Mouse (Mus musculus): ENCODE results near the gene Slc9a7.
A peak's percentile ranks its signal among the peaks of the same experiment; 100 is the strongest.

Gene Slc9a7

GRCm38 (mm10) chrX:20291282-20292039 lies at the start of gene Slc9a7:
Gene Slc9a7 (minus strand): TSS chrX:20291807.
- peak; percentile 35 to 60 for DNase-seq (ENCODE audit: low spot score in 2 of 2)

DNA sequence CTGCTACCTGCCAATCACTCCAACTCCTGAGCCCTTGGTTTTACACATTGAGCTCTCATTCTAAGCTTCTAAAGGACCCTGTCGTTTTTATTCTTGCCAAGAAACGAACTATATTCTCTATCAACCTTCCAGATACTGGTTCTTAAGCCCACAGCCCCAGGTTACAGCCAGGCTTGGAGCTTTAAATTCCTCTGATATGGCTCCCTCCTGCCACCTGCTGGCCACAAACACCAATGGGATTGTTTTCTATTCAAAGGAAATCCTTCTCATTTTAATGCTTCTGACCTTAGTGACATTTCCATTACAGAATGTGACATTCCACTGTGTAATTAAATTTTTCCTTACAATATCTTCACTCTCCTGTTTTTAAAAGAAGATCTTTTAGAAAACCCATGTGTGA lies 44.1 kb upstream of the Slc9a7 start:
- DNase-seq (ENCODE audit: low spot score in 2 of 2): no peak

DNA sequence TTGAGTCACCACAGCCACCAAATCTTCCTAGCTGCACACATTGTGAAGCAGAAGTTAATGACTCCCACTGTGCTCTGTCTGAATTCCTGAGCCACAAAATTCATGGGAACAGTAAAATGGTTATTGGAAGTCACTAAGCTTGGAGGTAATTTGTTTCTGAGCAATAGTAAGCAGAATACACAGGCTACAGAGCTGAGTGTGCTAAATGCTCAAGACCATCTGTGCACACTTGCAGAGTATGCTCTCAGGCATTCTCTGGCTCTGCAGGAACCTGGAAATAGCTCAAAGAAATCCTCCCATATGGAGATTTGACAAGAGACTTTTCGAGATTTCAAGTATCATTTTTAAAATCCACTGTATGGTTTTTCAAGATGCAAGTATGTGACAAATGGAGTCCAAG lies 41.1 kb upstream of the Slc9a7 start:
- DNase-seq (ENCODE audit: low spot score in 2 of 2): no peak

GRCm38 (mm10) chrX:20307215-20307614 lies 15.6 kb upstream of the Slc9a7 start:
- no peak for DNase-seq (ENCODE audit: low spot score in 2 of 2)

DNA sequence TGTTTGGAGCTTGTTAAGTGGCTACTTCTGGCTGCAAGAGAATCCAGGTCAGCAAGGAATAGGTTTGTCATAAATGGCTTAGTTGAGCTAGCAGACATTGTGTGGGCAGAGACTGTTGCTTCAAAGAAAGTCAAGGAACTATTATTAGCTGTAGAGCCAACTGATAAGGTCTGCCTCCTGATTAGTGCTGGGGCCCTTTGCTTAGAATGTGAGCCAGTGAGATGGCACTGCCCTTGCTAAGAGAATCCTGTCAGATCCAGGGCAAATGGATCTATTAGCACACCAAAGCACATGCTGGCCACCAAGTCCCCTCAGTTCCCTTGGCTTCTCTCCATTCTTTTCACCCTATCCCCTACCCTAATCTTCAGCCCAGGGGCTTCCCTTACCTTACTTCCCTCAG lies 14.3 kb upstream of the Slc9a7 start:
- DNase-seq (ENCODE audit: low spot score in 2 of 2): no peak

DNA sequence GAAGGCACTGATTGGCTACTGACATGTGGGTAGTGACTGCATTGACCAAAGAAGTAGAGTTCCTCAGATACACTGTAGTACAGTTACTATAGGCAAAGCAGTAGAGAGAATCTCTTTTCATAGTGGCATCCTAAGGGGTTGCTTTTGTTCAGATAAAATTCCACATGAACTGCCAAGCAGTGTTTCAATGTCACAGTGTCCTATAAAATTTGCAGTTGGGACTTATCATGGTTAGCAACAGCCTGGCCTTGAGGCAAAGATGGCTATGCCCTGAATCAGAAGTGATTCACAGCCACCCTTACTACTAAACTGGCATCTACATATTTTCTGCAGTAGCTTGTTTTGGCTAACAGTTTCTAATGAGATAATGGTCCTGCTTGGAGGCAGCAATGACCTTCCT lies 11.7 kb upstream of the Slc9a7 start:
- no peak for DNase-seq (ENCODE audit: low spot score in 2 of 2)

GRCm38 (mm10) chrX:20292040-20292417 lies 422 bp upstream of the Slc9a7 start:
- no peak for DNase-seq (ENCODE audit: low spot score in 2 of 2)

- no peak for DNase-seq (ENCODE audit: low spot score in 2 of 2)
These were observed 892 bp downstream of the Slc9a7 start for GRCm38 (mm10) chrX:20290715-20291114.

- DNase-seq (ENCODE audit: low spot score in 2 of 2): no peak
These were observed 2.9 kb downstream of the Slc9a7 start for GRCm38 (mm10) chrX:20288674-20289073.

GRCm38 (mm10) chrX:20286254-20286653 lies 5.4 kb downstream of the Slc9a7 start:
- no peak for DNase-seq (ENCODE audit: low spot score in 2 of 2)

GRCm38 (mm10) chrX:20279424-20279823 lies 12.2 kb downstream of the Slc9a7 start:
- DNase-seq (ENCODE audit: low spot score in 2 of 2): no peak

DNA sequence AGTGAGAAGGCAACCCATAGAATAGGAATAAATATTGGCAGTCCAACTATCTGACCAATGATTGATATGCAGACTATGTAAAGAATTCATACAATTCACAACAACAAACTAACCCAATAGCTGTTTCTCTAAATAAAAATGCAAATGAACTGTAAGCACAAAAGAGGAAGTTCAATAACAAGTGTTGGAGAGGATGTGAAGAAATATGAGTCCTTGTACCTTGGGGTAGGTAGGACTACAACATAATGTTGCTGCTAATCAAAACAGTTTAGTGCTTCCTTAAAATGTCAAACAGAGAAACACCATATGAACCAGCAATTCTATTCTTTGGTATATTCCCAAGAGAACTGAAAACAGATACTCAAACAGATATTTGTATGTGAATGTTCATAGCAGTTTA lies 17.8 kb downstream of the Slc9a7 start:
- no peak for DNase-seq (ENCODE audit: low spot score in 2 of 2)

- no peak for DNase-seq (ENCODE audit: low spot score in 2 of 2)
These were observed 19.6 kb downstream of the Slc9a7 start for GRCm38 (mm10) chrX:20271980-20272379.

- no peak for DNase-seq (ENCODE audit: low spot score in 2 of 2)
These were observed 21.6 kb downstream of the Slc9a7 start for GRCm38 (mm10) chrX:20269980-20270379.

GRCm38 (mm10) chrX:20264370-20264769 lies 27.2 kb downstream of the Slc9a7 start:
- DNase-seq (ENCODE audit: low spot score in 2 of 2): no peak

DNA sequence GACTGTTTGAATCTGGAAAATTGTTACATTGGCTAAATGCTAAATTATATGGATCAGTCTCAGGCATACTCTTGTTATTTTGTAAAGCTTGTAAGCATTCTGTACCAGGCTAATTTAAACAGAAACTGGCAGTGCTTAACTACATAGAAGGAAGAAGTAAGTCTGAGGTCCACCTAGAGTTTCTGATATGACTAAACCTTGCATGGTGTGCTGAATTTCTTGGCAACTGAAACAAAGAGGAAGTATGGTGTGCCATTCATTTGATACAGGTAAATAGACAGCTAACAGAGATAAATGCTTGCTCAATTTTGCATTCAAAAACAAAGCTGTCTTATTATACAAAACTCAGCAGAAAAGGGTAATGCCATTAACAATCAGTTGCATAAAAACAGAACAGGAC lies 63.5 kb downstream of the Slc9a7 start:
- DNase-seq (ENCODE audit: low spot score in 2 of 2): no peak

- DNase-seq (ENCODE audit: low spot score in 2 of 2): no peak
These were observed 70.1 kb downstream of the Slc9a7 start for GRCm38 (mm10) chrX:20221486-20221885.

GRCm38 (mm10) chrX:20185616-20186015 lies 106.0 kb downstream of the Slc9a7 start:
- no peak for DNase-seq (ENCODE audit: low spot score in 2 of 2)

DNA sequence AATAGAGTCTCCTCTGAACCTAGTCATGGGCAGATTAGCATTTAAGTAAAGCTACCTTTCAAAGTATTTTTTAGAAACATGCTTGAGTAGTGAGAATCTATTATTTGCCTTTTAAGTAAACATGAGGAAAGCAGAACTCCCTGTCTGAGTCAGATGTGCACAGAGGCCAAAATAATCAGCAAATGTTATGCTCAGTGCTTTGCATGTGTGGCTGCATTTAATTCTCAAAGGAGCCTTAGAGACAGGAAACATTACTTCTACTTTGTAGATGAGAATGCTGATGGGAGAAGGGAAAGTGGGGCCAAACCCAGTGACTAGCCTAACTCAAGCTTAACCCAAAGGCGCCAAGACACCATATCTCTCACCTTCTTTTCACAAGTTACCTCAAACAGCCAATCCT lies 114.8 kb downstream of the Slc9a7 start:
- DNase-seq (ENCODE audit: low spot score in 2 of 2): no peak

DNA sequence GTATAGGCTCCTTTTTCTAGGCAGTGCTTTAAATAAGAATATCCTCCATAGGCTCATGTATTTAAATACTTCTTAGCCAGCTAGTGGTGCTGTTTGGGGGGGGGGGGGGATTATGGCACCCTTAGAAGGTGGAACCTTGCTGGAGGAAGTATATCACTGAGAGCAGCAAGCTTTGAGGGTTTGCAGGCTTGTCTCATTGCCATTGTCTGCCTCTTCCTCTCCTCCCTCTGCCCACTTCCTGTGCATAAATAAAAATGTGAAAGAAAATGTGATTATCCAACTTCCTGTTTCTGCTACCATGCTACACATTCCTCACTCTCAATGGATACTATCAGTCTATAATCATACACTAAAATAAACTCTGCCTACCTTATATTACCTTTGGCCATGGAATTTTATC lies 123.2 kb downstream of the Slc9a7 start:
- no peak for DNase-seq (ENCODE audit: low spot score in 2 of 2)

DNA sequence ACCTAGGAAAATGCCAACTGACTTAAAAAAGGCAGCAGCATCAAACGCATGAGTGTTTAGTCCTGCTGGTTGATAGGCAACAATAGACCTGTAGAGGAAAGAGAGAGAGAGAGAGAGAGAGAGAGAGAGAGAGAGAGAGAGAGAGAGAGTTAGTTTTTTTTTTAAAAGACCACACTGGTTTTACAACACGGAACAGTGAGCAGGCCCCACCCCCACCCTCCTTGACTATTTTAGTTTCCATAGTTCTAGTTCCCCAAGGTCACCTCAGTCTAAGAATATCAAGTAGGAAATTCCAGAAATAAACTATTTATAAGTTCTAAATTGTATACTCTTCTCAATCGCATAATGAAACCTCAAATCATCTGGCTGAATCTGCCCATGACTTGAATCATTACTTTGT lies 126.6 kb downstream of the Slc9a7 start:
- no peak for DNase-seq (ENCODE audit: low spot score in 2 of 2)

- peak; percentile 17 to 62 for DNase-seq (ENCODE audit: low spot score in 2 of 2)
These were observed 129.3 kb downstream of the Slc9a7 start for GRCm38 (mm10) chrX:20162322-20162711.

GRCm38 (mm10) chrX:20161687-20162321 lies 129.8 kb downstream of the Slc9a7 start:
- DNase-seq (ENCODE audit: low spot score in 2 of 2): no peak

- no peak for DNase-seq (ENCODE audit: low spot score in 2 of 2)
These were observed 131.3 kb downstream of the Slc9a7 start for GRCm38 (mm10) chrX:20160301-20160700.
